Mouse (Mus musculus) heart, embryonic 16.5 days (tissue): ENCODE results near the gene Dnajc27. TPM values are rescaled to one million over a fixed set of nuclear protein-coding genes. Genes with fewer than 3 reads are reported as not detected.

Experiments
- ATAC-seq: fragments of 200-750 bp; cut with Nextera tagmentation; replicated peaks from 2 replicates; pipeline ENCODE4 v1.8.0; 2017; ENCODE audit warnings: moderate number of reproducible peaks; ENCODE audit not compliant: insufficient read depth, low FRiP score; ENCODE audit errors: extremely low read depth
- H3K27ac ChIP-seq: fragments of 300-500 bp; sonication (generic); 2 replicates; pipeline ENCODE4 v1.5.1; 2014; ENCODE audit warnings: mild to moderate bottlenecking, low read length, control low read depth, moderate library complexity
- H3K27me3 ChIP-seq: fragments of 300-500 bp; sonication (generic); 2 replicates; pipeline ENCODE4 v1.6.1; 2014; ENCODE audit warnings: low read length, mixed read lengths; ENCODE audit not compliant: control insufficient read depth, insufficient read depth
- H3K36me3 ChIP-seq: fragments of 300-500 bp; sonication (generic); 2 replicates; pipeline ENCODE4 v1.6.1; 2014; ENCODE audit not compliant: control insufficient read depth, insufficient read depth
- H3K4me1 ChIP-seq: fragments of 300-500 bp; sonication (generic); 2 replicates; pipeline ENCODE4 v1.6.1; 2014; ENCODE audit warnings: low read length, mixed read lengths; ENCODE audit not compliant: control insufficient read depth, insufficient read depth
- H3K4me2 ChIP-seq: fragments of 300-500 bp; sonication (generic); 2 replicates; pipeline ENCODE4 v1.6.1; 2014; ENCODE audit warnings: low read depth, mild to moderate bottlenecking, control low read depth, low read length
- H3K4me3 ChIP-seq: fragments of 300-500 bp; sonication (generic); 2 replicates; pipeline ENCODE4 v1.5.1; 2014; ENCODE audit warnings: mild to moderate bottlenecking, control low read depth, low read length
- H3K9ac ChIP-seq: fragments of 300-500 bp; sonication (generic); 2 replicates; pipeline ENCODE4 v1.6.1; 2014; ENCODE audit warnings: low read length, control low read depth
- H3K9me3 ChIP-seq: fragments of 300-500 bp; sonication (generic); replicated peaks from 2 replicates; pipeline ENCODE4 v1.6.1; 2016; ENCODE audit warnings: low read length; ENCODE audit not compliant: control insufficient read depth
- WGBS: fragments of 180-500 bp; shearing (Covaris S2); extraction: QIAGEN DNeasy Blood & Tissue Kit; methylation state at CpG from one replicate; pipeline ENCODE4 v1.1.7; 2014; 5-methylcytosine and 5-hydroxymethylcytosine counted together
- polyA plus RNA-seq: library from polyadenylated mRNA; unstranded; fragments of >200 nt; fragmentation: Nextera tagmentation; extraction: Ambion mirVana; gene quantifications from 2 replicates; pipeline ENCODE4 v1.2.1, GENCODE M21; 2015

Gene Dnajc27
- 8.0 and 8.1 TPM in 2 replicates for polyA plus RNA-seq

GRCm38 (mm10) chr12:4082132-4083001 is at the start of gene Dnajc27:
Gene Dnajc27, plus strand, starts transcription at chr12:4082583.
- Histone ChIP-seq H3K9ac (peak within 1 kb of the TSS; percentile 83), H3K36me3 (peaks cover 5% of the 10 kb centered on the region), H3K27me3 (no peaks in the 10 kb centered on the region), H3K4me2 (peak within 1 kb of the TSS; percentile 87), H3K4me3 (peak within 1 kb of the TSS; percentile 75), H3K9me3 (no peaks in the 10 kb centered on the region), H3K27ac (peak within 1 kb of the TSS; percentile 96), H3K4me1 (peaks cover 8% of the 10 kb centered on the region)
- ATAC-seq, result peak; percentile 96
- WGBS, result 6% methylated on average over 59 of the region's 59 CpGs

GRCm38 (mm10) chr12:4036157-4036556 is 46.2 kb upstream of the Dnajc27 start:
- Histone ChIP-seq H3K9me3 (no peaks in the 10 kb centered on the region), H3K36me3 (no peaks in the 10 kb centered on the region), H3K4me2 (no peak overlapping the region), H3K27ac (no peak overlapping the region), H3K4me3 (no peak overlapping the region), H3K9ac (no peak overlapping the region), H3K4me1 (peaks cover 21% of the 10 kb centered on the region), H3K27me3 (0 out of 2 replicates have a peak, but pooled peaks cover 4% of the 10 kb centered on the region)
- 71% methylated on average over 4 of the region's 5 CpGs for WGBS
- no peak for ATAC-seq

GRCm38 (mm10) chr12:4037511-4037910 is 44.9 kb upstream of the Dnajc27 start:
- Histone ChIP-seq H3K9ac (peak overlapping the region; percentile 84), H3K4me3 (peak overlapping the region; percentile 79), H3K36me3 (no peaks in the 10 kb centered on the region), H3K4me1 (peaks cover 35% of the 10 kb centered on the region), H3K9me3 (no peaks in the 10 kb centered on the region), H3K4me2 (peak overlapping the region; percentile 93), H3K27me3 (0 out of 2 replicates have a peak, but pooled peaks cover 4% of the 10 kb centered on the region), H3K27ac (no peak overlapping the region)
- WGBS, result 39% methylated on average over 5 of the region's 5 CpGs
- ATAC-seq, result no peak

- peaks cover 37% of the 10 kb centered on the region for H3K4me1 ChIP-seq
- WGBS, result under 1% methylated on average over 70 of the region's 78 CpGs
- H3K27ac ChIP-seq, result peak within 1 kb of the TSS; percentile 35
These were observed 44.0 kb upstream of the Dnajc27 start, which contains the start of gene Efr3b for GRCm38 (mm10) chr12:4038061-4039041. Gene Efr3b, minus strand, starts transcription at chr12:4038915.

GRCm38 (mm10) chr12:4039046-4039445 is 43.3 kb upstream of the Dnajc27 start:
- Histone ChIP-seq H3K27ac (no peak overlapping the region), H3K9me3 (no peaks in the 10 kb centered on the region), H3K4me2 (peak overlapping the region; percentile 93), H3K4me1 (peaks cover 38% of the 10 kb centered on the region), H3K36me3 (no peaks in the 10 kb centered on the region), H3K27me3 (0 out of 2 replicates have a peak, but pooled peaks cover 4% of the 10 kb centered on the region), H3K4me3 (peak overlapping the region; percentile 79), H3K9ac (peak overlapping the region; percentile 84)
- WGBS, result 3% methylated on average over 13 of the region's 13 CpGs
- ATAC-seq, result no peak

More at GRCm38 (mm10) chr12:4038061-4039041, 44.0 kb upstream of the Dnajc27 start, which contains the start of gene Efr3b:
- no peaks in the 10 kb centered on the region for H3K9me3 ChIP-seq
- ATAC-seq, result peak; percentile 91
- H3K4me2 ChIP-seq, result peak within 1 kb of the TSS; percentile 93
- 0 out of 2 replicates have a peak, but pooled peaks cover 4% of the 10 kb centered on the region for H3K27me3 ChIP-seq
- peak within 1 kb of the TSS; percentile 79 for H3K4me3 ChIP-seq
- no peaks in the 10 kb centered on the region for H3K36me3 ChIP-seq
- H3K9ac ChIP-seq, result peak within 1 kb of the TSS; percentile 84

GRCm38 (mm10) chr12:4042411-4042810 is 40.0 kb upstream of the Dnajc27 start:
- 37% methylated on average over 5 of the region's 5 CpGs for WGBS
- Histone ChIP-seq H3K4me1 (peaks cover 36% of the 10 kb centered on the region), H3K9ac (peak overlapping the region; percentile 51; the same call in 1 of the 2 replicates), H3K9me3 (no peaks in the 10 kb centered on the region), H3K4me2 (peak overlapping the region; percentile 36; the same call in 1 of the 2 replicates), H3K36me3 (no peaks in the 10 kb centered on the region), H3K27ac (peak overlapping the region; percentile 69), H3K4me3 (no peak overlapping the region), H3K27me3 (0 out of 2 replicates have a peak, but pooled peaks cover 3% of the 10 kb centered on the region)
- no peak for ATAC-seq

GRCm38 (mm10) chr12:4045992-4046391 is 36.4 kb upstream of the Dnajc27 start:
- peak; percentile 88 for ATAC-seq
- no peaks in the 10 kb centered on the region for H3K27me3 ChIP-seq
- H3K9me3 ChIP-seq, result no peaks in the 10 kb centered on the region
- H3K4me1 ChIP-seq, result peaks cover 32% of the 10 kb centered on the region
- no peaks in the 10 kb centered on the region for H3K36me3 ChIP-seq
- H3K4me2 ChIP-seq, result peak overlapping the region; percentile 18; the same call in 1 of the 2 replicates
- WGBS, result 13% methylated on average over 1 of the region's 1 CpGs
- no peak overlapping the region for H3K27ac ChIP-seq
- no peak overlapping the region for H3K9ac ChIP-seq
- no peak overlapping the region for H3K4me3 ChIP-seq

- Histone ChIP-seq H3K4me2 (no peak overlapping the region), H3K36me3 (no peaks in the 10 kb centered on the region), H3K27ac (no peak overlapping the region), H3K4me3 (no peak overlapping the region), H3K4me1 (peaks cover 21% of the 10 kb centered on the region), H3K9me3 (no peaks in the 10 kb centered on the region), H3K27me3 (no peaks in the 10 kb centered on the region), H3K9ac (no peak overlapping the region)
- 55% methylated on average over 6 of the region's 6 CpGs for WGBS
- no peak for ATAC-seq
These were observed 34.4 kb upstream of the Dnajc27 start for GRCm38 (mm10) chr12:4048031-4048430.
